Mouse (Mus musculus) lung, embryonic 14.5 days (tissue): ENCODE data around the gene Orc6. TPM values are rescaled to one million over a fixed set of nuclear protein-coding genes. Genes with fewer than 3 reads are reported as not detected.

Source experiments
- ATAC-seq: fragments of 200-750 bp; cut with Nextera tagmentation; 2 replicates; pipeline ENCODE4 v1.8.0; 2017; ENCODE audit warnings: mild to moderate bottlenecking, moderate TSS enrichment, moderate library complexity; ENCODE audit not compliant: insufficient read depth
- DNase-seq: peaks from one replicate; pipeline ENCODE4 v3.0.0-alpha.2; 2015
- H3K27ac ChIP-seq: fragments of 300-500 bp; sonication (generic); 2 replicates; pipeline ENCODE4 v1.5.1; 2014; ENCODE audit warnings: low read depth, mild to moderate bottlenecking, moderate library complexity
- H3K27me3 ChIP-seq: fragments of 300-500 bp; sonication (generic); 2 replicates; pipeline ENCODE4 v1.6.1; 2014; ENCODE audit warnings: low read length, control low read depth; ENCODE audit not compliant: insufficient read depth
- H3K36me3 ChIP-seq: fragments of 300-500 bp; sonication (generic); 2 replicates; pipeline ENCODE4 v1.6.1; 2014; ENCODE audit warnings: control low read depth; ENCODE audit not compliant: insufficient read depth
- H3K4me1 ChIP-seq: fragments of 300-500 bp; sonication (generic); 2 replicates; pipeline ENCODE4 v1.6.1; 2014; ENCODE audit warnings: antibody characterized with exemption, control low read depth; ENCODE audit not compliant: insufficient read depth
- H3K4me2 ChIP-seq: fragments of 300-500 bp; sonication (generic); 2 replicates; pipeline ENCODE4 v1.6.1; 2014; ENCODE audit warnings: mild to moderate bottlenecking
- H3K4me3 ChIP-seq: fragments of 300-500 bp; sonication (generic); 2 replicates; pipeline ENCODE4 v1.5.1; 2014; ENCODE audit warnings: low read depth, low read length
- H3K9ac ChIP-seq: fragments of 300-500 bp; sonication (generic); 2 replicates; pipeline ENCODE4 v1.6.1; 2014
- H3K9me3 ChIP-seq: fragments of 300-500 bp; sonication (generic); 2 replicates; pipeline ENCODE4 v1.6.1; 2016; ENCODE audit warnings: low read depth, low read length, control low read depth
- CTCF ChIP-seq: IDR thresholded peaks from 2 replicates; pipeline ENCODE4 v1.5.1; 2016; ENCODE audit warnings: antibody characterized with exemption, low read depth
- WGBS: fragments of 180-500 bp; shearing (Covaris S2); extraction: QIAGEN DNeasy Blood & Tissue Kit; methylation state at CpG from one replicate; pipeline ENCODE4 v1.1.7; 2014; 5-methylcytosine and 5-hydroxymethylcytosine counted together
- polyA plus RNA-seq: library from polyadenylated mRNA; unstranded; fragments of >200 nt; fragmentation: Nextera tagmentation; extraction: Ambion mirVana; gene quantifications from 2 replicates; pipeline ENCODE4 v1.2.1, GENCODE M21; 2014

Gene Orc6
- 130 and 132 TPM in 2 replicates for polyA plus RNA-seq

DNA sequence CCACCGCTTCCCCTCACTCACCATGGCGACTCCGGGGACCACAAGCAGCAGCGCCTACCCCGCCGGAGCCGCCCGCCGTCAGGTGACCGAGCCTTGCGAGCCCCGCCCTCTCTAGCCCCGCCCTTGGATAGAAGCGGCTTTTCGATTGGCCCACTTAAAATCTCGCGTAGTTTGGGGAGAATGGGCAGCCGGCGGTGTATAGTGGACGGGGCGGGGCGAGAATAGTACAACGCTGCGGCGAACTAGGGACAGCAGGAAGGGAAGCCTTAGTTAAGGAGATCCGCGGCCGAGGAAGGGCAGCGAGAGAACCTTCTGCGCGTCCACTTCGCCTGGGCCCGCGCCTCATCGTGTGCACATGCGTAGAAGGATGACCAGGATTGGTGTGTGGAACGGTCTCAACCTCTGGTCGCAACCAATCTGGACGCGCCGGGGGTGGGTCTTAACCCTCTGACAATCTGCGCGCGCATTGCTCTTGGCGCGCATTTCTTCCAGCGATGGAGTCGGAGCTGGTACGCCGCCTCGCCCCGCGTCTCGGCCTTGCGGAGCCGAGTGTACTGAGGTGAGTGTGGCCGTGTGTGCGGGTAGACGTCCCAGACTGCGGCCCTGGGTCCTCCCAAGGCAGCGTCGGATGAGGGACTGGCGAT is at the start of gene Orc6, which contains the start of gene Vps35:
Gene Orc6 (plus strand): TSS at position 199 of the 644 bp plus-strand sequence.
Gene Vps35 (minus strand): TSS at position 369 of the 644 bp plus-strand sequence.
- Histone ChIP-seq H3K4me2 (peak within 1 kb of the TSS; percentile 77), H3K27ac (peak within 1 kb of the TSS; percentile 90), H3K4me3 (peak within 1 kb of the TSS; percentile 94), H3K27me3 (no peaks in the 10 kb centered on the region), H3K36me3 (peaks cover 33% of the 10 kb centered on the region), H3K9me3 (no peaks in the 10 kb centered on the region), H3K9ac (peak within 1 kb of the TSS; percentile 97), H3K4me1 (peaks cover 8% of the 10 kb centered on the region)
- no peak for TF ChIP-seq CTCF
- ATAC-seq (peak; percentile 98), DNase-seq (peak; percentile 99)
- WGBS, result under 1% methylated on average over 63 of the region's 63 CpGs

DNA sequence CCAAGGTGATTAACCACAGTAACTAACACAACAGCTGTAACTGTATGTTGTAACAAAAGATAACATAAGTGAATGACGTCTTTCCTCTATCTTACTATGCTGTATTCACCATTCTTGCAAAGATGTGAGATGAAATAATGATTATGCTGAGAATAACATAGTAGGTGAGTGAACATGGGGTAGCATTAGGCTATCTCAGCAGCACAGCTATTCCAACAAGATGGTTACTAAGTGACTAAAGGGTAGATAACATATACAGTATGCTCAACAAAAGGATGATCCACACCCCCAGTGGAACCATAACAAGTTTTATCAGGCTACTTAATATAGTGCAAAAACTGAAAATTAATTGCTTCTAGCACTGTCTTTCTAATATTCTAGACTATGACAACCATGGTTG is 12.6 kb upstream of the Orc6 start:
- Histone ChIP-seq H3K4me2 (no peak overlapping the region), H3K27me3 (no peaks in the 10 kb centered on the region), H3K9ac (no peak overlapping the region), H3K27ac (no peak overlapping the region), H3K4me1 (no peaks in the 10 kb centered on the region), H3K4me3 (no peak overlapping the region), H3K9me3 (no peaks in the 10 kb centered on the region), H3K36me3 (peaks cover 76% of the 10 kb centered on the region)
- WGBS, result 77% methylated on average over 1 of the region's 1 CpGs
- no peak for TF ChIP-seq CTCF
- DNase-seq (no peak), ATAC-seq (no peak)

DNA sequence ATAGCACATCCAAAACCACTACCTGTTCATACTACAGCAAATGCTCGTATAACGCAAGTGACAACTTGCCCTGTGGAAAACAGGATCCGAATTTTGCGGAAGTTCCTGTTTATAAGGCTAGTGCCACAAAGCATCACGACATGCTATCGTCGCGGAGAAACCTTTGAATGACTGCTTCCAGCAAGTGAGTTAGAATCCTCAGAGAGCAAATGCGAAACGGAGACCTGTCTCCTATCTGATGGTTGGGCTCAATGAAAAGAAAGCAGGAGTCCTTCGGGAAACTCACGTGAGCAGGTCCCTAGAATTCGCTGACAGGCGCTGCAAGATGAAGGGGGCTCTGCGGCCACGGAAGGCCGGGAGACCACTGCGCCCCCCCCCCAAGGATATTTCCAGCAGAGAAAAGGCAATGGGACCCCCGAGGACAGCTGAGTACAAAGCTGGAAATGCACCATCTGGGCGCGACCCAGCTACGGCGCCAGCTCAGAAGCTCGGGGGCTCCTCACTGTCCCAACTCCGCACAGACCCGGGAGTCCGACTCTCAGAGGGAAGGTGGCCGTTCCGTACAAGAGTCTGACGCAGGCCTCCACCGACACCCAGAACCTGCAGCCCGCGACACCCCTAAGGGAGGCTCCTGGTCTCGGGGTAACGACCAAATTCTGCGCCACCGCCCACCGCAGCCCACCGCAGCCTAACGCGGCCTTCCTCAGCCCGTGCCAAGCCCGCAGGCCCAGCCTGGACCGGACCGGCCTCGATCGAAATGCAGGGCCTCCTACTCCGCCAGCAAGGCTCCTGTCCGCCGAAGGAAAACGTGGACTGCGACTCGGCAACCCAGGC is 615 bp upstream of the Orc6 start:
- Histone ChIP-seq H3K4me2 (peak overlapping the region; percentile 77), H3K9ac (peak overlapping the region; percentile 97), H3K4me3 (peak overlapping the region; percentile 94), H3K36me3 (peaks cover 35% of the 10 kb centered on the region), H3K9me3 (no peaks in the 10 kb centered on the region), H3K4me1 (peaks cover 8% of the 10 kb centered on the region), H3K27me3 (no peaks in the 10 kb centered on the region), H3K27ac (peak overlapping the region; percentile 90; the same call in 1 of the 2 replicates)
- under 1% methylated on average over 53 of the region's 53 CpGs for WGBS
- no peak for TF ChIP-seq CTCF
- DNase-seq, result peak; percentile 66
- ATAC-seq, result no peak; the same call in 1 of the 2 replicates

DNA sequence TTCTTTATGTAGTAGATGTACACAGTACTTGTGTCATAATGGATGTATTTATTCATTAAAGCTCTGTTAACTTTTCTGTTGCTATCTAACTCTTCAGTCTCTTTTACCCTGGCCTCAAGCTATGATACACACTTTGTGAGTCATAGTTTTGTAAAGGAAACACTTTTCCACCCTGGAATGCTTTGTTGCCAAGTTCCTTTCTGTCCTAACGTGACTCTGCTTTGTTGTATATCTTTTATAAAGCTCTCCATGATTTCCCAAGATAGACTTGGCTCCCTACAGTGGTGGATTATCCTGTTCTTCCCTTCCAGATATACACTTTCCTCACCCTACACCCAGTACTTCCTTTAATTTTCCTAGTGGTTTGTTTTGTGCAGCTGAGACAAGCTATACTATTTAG is 2.5 kb downstream of the Orc6 start:
- peak overlapping the region; percentile 27; the same call in 1 of the 2 replicates for H3K9ac ChIP-seq
- H3K4me2 ChIP-seq, result 0 out of 2 replicates have a peak overlapping the region, but pooled peaks have one; percentile 8
- no peak for DNase-seq
- H3K36me3 ChIP-seq, result peaks cover 53% of the 10 kb centered on the region
- H3K27ac ChIP-seq, result no peak overlapping the region
- no peak overlapping the region for H3K4me3 ChIP-seq
- H3K27me3 ChIP-seq, result no peaks in the 10 kb centered on the region
- WGBS, result 33% methylated on average over 1 of the region's 1 CpGs
- TF ChIP-seq CTCF, result no peak
- no peak for ATAC-seq
- H3K9me3 ChIP-seq, result no peaks in the 10 kb centered on the region
- peaks cover 8% of the 10 kb centered on the region for H3K4me1 ChIP-seq

DNA sequence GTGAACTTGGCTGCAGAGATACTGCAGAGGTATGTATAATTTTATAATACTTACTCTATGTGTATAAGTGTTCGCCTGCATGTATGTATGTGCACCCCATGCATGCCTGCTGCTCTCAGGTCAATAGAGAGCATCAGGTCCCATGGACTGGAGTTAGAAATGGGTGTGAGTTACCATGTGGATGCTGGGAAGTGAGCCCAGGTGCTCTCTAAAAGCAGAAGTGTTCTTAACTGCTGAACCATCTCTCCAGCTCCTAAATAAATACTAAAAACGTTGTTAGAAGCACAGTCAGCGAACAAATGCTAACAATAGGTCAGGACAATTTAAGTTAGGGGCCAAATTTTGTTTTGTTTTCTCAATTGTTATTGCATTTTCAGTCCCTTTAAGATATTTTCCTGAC is 3.5 kb downstream of the Orc6 start:
- Histone ChIP-seq H3K4me2 (no peak overlapping the region), H3K9ac (no peak overlapping the region), H3K4me3 (no peak overlapping the region), H3K9me3 (no peaks in the 10 kb centered on the region), H3K36me3 (peaks cover 63% of the 10 kb centered on the region), H3K27ac (no peak overlapping the region), H3K27me3 (no peaks in the 10 kb centered on the region), H3K4me1 (peaks cover 7% of the 10 kb centered on the region)
- no peak for DNase-seq
- no peak for TF ChIP-seq CTCF
- ATAC-seq, result no peak
- 78% methylated on average over 3 of the region's 3 CpGs for WGBS

DNA sequence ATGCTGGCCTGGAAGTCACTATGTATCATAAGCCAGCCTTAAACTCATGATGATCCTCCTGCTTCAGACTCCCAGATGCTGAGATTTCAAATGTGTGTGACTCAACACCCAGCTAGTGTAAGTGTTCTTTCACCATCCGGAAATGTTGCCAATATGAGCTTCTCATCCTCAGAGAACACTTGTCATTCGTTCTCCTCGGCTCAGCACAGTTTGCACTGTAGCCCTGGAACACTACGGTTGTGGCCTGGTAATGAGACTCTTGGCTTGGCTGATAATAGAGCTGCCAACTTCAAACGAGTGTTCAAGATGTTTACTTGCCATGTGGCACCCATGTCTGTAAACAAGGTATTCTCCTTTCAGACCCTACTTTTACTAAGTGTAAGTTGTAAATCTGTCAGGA is 4.1 kb downstream of the Orc6 start:
- no peaks in the 10 kb centered on the region for H3K27me3 ChIP-seq
- no peak for TF ChIP-seq CTCF
- H3K9ac ChIP-seq, result no peak overlapping the region
- 84% methylated on average over 5 of the region's 5 CpGs for WGBS
- no peaks in the 10 kb centered on the region for H3K9me3 ChIP-seq
- DNase-seq (no peak), ATAC-seq (no peak)
- no peak overlapping the region for H3K4me2 ChIP-seq
- no peak overlapping the region for H3K27ac ChIP-seq
- peaks cover 69% of the 10 kb centered on the region for H3K36me3 ChIP-seq
- peaks cover 5% of the 10 kb centered on the region; the same call in 1 of the 2 replicates for H3K4me1 ChIP-seq
- no peak overlapping the region for H3K4me3 ChIP-seq

DNA sequence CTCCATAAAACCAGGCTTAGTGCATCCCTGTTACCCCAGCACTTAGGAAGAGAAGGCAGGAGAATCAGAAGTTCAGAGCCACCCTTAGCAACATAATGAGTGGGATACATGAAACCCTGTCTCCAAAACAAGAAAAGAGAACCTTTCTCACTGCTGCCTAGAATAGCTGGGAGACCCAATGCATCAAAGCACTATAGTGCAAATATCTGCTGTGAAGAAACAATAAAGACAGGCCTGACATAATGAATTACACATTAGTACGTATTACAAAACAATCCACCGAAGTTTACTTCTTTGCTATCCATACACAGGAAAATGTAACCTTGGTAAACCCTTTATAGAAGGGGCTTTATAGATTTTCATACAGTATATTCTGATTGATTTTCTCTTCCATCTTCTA is 9.1 kb downstream of the Orc6 start:
- DNase-seq (no peak), ATAC-seq (no peak)
- peaks cover 49% of the 10 kb centered on the region for H3K36me3 ChIP-seq
- H3K4me2 ChIP-seq, result no peak overlapping the region
- 91% methylated on average over 2 of the region's 2 CpGs for WGBS
- H3K27me3 ChIP-seq, result no peaks in the 10 kb centered on the region
- no peak overlapping the region for H3K27ac ChIP-seq
- no peaks in the 10 kb centered on the region for H3K9me3 ChIP-seq
- H3K9ac ChIP-seq, result no peak overlapping the region
- no peak overlapping the region for H3K4me3 ChIP-seq
- no peak for TF ChIP-seq CTCF
- H3K4me1 ChIP-seq, result no peaks in the 10 kb centered on the region
